Mouse (Mus musculus): Measurements from ENCODE around the gene Mtus2. TPM values are rescaled to one million over a fixed set of nuclear protein-coding genes. Genes with fewer than 3 reads are reported as not detected.

Gene Mtus2
- polyA plus RNA-seq, 2 experiments from 2014 or later, result 3.9 to 8.1 TPM

DNA sequence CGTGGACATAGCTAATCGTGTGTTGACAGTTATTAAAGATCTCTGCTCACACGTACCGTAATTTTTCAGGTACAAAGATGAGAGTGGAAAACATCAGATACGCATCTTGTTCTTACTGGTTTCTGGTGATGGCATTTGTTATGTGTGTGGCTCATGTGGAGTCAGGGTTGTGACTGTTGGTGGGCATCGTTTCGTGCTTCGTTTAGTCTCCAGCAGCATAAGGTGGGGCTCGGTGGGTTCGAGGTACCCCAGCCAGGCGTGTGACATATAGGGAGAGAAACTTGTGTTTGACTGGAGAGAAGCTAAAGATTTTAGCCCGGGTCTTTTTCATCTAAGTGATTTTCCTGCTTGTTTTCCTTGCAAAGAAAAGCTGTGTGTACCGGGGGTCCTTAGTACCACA lies 1.4 kb downstream of the Mtus2 start:
- no peak for ATAC-seq

DNA sequence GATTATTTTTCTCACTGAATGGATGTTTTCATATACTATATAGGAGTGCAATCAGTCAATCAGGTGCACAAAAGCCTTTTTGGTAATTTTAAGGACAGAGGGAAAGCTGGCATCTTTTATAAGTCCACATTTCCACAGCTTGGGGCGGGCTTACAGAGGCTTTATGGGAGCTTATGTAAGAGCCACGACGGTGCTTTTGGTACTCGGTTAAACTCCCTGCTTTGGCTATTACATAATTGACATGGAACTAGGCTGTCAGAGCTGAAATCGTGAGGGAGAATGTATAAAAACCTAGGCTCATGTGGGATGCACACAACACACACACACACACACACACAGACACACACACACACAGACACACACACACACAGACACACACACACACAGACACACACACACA lies 2.0 kb downstream of the Mtus2 start:
- no peak for ATAC-seq

DNA sequence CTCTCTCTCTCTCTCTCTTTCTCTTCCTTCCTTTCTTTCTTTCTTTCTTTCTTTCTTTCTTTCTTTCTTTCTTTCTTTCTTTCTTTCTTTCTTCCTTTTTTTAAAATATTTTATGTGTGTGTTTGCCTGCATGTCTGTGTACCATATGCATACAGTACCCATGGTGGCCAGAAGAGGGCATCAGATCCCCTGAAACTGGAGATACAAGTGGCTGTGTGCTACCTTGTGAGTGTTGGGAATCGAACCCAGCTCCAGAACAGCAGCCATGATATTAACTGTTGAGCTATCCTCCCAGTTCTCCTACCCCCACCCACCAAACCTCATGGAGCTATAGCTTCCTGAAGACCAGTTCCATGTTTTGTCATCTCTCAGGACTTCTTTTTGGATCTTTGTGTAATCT lies 3.7 kb downstream of the Mtus2 start:
- no peak for ATAC-seq

DNA sequence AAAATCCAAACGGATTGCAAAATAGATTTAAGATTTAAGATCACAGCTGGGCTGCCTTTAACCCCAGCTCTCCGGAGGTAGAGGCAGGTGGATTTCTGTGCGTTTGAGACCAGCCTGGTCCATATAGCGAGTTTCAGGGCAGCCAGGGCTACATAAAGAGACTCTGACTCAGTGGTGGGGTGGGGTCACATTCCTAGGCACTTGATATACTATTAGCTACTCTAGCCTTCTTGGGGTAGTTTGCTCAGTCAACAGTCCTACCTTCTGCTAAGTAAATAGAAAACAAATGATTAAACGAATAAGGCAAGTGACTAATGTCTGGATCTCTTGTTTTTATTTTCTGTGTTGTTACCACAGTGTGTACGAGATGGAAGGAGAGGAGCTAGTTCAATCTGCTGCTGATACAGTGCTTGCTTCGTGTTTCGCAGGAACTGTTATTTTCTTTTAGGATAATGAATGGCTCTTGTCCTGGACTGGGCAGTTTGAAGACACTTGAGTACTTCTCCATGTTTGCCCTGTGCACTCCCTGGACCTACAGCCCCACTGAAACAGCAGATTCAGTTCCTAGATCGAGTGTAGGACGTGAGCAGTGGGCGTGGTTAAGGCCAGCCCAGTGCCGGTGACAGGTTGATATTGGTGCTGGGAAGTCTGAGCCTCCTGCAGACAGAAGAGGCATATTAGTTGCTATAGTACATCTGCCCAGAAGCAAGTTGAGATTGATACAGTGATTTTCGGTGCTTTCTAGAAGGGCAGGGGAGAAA lies 6.9 kb downstream of the Mtus2 start:
- ATAC-seq, result no peak

DNA sequence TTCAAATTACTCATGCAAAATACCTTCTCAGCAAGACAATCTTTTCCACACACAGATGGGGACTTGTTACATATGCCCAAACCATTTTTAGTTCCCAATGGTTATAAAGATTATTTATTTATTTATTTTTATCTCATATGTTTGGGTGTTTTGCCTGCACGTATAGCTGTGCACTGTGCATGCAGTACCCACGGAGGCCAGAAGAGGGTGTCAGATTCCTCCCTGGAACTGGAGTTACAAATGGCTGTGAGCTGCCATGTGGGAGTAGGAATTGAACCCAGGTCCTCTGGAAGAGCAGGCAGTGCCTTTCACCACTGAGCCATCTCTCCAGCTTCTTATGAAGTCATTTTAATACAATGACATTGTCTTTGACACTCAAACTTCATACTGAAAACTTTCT lies 7.7 kb downstream of the Mtus2 start:
- ATAC-seq, result no peak

DNA sequence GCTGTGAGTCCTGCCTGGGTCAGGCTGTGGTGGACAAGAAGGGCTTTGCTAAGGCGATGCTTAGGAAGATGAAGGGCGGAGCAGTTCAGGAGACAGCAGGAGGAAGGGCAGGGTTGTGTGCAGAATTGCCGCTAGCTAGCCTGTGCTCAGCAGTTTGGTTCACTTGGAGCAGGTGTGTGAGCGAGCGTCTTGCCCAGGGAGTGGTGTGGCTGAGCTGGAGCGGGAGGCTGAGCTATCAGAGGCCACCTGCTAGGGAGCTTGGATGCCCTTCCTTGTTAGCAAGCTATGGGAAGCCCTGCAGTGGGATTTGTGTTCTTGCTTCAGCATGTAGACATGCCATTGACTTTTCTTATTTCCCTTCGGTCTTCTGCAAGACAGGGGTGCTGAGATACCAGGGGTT lies 9.5 kb downstream of the Mtus2 start:
- no peak for ATAC-seq

DNA sequence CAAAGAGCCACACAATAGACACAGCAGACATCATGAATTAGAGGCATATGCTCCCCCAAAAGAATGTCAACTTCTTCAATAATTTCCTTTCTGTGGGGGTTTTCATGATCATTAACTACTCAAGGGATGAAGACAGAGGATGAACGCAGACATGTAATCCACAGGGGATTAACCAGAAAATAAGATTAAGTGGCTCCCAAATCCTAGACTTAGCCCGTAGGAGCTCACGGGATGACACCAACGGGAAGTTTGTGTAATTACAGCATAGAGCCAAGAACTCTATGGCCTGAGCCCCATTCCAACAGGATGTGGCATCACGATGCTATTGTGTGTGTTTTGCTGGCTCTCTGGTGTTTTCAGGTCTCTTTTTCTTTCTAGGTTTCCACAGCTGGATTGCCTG lies 12.4 kb downstream of the Mtus2 start:
- no peak for ATAC-seq

DNA sequence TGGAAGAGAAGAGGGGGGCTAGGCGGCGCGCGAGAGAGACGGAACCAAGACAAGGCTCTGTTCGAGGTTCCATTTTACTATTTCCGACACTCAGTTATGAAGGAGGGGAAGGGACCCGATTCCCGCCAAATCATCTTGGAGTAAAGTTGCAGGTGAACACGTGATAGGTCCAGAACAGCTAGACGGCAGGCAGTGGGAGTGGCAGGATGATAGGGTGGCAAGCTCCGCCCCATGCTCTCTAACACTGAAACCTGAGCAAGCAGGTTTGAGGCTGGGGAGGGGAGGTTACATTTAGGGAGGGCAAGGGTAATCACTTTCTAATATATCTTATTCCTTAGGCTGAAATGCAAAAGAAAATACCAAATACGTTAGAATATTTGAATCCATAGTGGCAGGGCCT lies 18.9 kb downstream of the Mtus2 start:
- ATAC-seq, result no peak

DNA sequence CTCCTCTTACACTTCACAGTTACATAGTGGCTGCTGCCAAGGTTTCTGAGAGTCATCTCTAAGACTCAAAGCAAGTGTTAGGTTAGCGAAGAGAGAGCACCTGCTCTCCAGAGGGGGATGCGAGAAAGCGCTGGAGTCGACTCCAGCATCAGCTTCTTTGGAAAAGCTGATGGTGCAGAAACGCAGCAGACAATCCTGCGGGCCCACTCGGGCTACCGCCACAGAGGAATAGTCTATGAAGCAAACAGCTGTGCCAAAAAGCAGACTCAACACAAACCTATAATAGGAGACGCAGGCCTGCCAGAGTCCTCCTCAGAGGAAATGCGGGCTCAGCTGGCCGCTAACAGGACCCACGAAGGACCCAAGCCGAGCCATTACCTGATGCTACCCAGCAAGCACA lies 23.5 kb downstream of the Mtus2 start:
- no peak for ATAC-seq

DNA sequence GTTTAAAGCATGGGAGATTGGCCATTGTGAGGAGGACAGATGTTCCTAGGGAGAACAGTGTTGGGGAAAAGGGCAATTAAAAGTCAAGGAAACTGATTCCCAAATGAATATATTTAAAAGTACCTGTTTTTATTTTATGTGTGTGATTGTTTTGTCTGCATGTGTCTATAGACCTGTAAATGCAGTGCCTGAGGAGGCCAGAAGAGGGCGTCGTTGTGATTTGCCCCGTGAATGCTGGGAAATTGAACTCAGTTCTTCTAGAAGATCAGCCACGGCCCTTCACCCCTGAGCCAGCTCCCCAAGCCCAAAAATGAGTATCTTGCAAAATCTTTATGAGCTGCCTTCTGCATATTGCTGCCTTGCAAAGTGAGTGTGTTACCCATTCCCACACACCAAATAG lies 33.2 kb downstream of the Mtus2 start:
- no peak for ATAC-seq

DNA sequence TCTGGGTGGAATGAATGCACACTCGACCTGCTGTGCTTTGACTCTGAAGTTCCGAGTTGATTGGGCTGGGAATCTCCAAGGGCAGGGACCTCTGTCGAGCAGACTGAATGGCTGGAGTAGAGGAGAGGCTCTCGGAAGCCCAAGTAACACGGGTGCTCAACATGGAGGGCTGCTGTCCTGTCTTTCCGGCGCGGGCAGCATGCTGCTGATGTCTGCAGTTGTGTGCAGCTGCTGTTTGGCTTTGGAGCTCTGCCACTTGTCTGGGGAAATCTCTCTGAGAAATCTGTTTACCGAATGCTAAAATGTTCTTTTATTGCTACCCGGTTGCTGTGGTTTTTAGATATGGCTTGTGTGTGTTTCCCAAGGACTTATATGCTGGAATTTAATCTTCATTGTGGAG lies 33.7 kb downstream of the Mtus2 start:
- no peak for ATAC-seq

DNA sequence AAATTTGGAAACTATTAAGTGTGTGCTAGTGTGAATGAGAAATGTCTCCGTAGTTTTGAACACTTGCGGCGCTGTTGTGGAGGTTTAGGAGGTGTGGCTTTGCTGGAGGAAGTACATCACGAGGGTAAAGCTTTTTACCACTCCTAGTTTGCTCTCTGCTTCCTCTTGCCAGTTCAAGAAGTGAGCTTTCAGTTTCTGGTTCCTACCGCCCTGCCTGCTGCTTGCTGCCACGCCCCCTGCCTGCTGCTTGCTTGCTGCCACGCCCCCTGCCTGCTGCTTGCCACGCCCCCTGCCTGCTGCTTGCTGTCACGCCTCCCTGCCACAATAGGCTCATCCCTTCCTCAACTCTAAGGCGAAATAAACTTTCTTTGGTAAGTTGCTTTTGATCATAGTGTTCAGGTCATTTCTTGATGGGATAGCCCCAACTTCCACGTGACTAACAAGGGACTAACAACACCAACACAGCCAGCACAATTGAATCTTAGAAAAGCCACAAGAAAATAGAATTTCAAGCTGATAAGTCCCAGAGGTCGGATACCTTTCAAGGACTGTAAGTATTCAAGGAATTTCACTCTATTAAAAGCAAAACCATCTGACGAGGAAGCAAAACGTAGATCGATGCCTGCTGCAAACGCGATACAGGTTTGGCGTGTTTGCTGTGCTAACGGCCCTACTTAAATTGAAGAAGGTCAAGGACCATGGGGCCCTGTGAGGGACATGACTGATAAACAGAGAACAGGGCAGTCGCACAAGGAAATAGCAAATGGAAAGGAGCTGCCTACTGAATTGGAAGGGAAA lies 35.7 kb downstream of the Mtus2 start:
- ATAC-seq, result no peak

DNA sequence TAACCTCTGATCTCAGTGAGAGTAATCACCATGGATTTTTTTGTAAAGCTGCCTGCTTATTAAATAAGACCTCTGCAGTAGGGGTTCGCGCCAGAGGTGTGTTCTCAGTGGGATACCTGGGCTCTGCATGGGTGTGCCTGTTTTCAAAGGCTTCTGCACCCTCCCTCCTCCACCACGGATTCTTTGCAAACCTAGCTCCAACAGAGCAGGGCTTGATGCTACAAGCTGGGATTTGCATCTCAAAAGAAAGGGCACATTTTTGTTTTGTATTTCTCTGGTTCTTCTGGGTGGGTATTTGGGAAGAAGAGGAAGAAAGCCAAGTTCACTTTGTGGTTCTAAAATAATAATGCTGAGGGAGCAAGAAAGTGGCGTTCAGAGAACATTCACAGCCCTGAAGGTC lies 48.1 kb downstream of the Mtus2 start:
- no peak for ATAC-seq

DNA sequence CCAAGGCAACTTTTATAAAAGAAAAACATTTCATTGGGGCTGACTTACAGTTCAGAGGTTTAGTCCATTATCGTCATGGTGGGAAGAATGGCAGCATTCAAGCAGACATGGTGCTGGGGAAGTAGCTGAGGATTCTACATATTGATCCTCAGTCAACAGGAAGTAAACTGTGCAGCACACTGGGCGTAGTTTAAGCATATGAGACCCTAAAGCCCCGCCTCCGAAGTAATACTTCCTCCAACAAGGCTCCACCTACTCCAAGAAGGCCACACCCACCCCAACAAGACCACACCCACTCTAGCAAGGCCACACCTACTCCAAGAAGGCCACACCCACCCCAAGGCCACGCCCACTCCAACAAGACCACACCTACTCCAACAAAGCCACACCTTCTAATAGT lies 55.0 kb downstream of the Mtus2 start:
- no peak for ATAC-seq

DNA sequence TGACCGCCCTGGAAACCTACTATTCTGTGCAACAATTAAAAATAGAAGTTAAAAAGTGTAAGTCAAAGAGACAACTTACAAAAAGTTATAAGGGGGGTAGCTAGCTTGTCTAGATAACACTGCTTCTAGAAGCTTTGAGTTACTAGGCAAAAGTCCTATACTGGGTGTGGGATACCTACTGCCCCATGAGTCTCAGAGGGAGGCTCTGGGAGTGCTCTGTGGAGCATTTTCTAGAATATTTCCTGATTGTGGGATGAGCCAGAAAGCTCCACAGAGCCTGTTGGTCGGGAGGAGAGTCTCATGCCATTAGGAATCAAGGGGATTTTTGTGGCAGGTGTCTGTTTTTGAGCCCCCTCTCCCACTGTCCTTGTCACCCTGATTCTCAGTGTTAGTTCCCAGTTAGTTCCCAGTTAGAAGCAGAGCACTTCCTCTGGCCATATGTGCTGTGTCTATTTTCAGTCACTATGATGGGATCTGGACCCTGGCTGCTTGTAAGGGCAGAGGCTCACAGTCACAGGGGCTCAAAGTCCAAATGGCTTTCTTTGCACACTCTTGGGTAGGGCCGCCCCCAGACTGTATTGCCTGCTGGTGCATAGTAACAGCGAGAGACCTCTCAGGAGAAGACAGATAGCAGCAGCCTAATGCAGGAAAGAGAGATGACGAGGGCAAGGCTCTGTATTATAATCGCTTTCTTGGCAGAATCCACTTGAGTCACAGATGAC lies 57.2 kb downstream of the Mtus2 start:
- no peak for ATAC-seq

DNA sequence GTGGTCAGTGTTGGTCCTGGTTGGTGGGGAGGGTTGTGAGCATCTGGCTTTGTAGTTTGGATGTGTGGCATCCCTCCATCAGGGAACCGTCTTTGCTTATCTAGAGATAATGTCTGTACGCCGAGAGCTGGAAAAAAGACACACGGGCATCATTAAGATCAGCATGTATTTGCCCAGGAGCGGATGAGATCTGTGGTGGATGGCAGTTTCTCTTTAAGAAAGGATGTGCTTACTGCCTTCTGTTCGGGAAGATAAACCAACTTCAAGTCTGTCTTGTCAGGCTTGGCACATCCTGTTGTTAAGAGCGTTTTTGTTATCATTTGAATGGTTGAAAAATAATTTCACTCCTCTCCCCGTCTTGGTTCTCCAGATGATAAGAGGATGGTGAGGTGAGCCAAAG lies 58.3 kb downstream of the Mtus2 start:
- ATAC-seq, result no peak

DNA sequence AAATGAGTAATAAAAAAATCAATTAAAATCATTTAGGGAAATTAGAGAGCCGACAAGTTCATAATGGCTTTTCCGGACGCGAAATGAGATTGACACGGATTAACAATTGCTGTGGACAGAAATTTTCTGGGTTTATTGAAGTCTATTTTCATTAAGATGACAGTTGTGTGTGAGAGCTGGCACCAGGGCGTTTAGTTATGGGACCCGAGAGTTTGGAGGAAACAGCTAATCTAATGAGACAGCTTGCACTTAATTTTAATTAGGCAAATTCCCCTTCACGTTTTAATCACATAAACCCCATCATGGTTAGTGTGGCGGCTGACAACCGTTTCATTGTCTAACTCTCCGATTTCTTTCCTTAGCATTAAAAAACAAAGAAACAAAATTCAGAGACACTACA lies 60.3 kb downstream of the Mtus2 start:
- no peak for ATAC-seq

DNA sequence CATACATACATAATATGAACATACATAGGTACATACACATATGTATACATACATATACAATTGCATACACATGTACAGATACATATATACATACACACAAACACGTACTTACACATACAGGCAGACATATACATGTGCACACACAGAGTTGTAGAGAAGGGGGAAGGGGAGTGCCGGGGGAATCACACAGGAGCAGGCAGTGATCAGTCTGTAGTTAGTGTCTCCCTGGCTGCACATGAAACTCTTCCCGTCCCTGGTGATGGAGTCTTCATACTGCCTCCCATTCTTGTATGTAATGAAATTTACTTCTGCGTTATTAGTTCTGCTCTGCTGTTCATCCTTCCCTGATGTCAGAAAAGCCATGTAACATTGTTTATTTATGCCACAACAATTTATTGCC lies 65.7 kb downstream of the Mtus2 start:
- ATAC-seq, result no peak

DNA sequence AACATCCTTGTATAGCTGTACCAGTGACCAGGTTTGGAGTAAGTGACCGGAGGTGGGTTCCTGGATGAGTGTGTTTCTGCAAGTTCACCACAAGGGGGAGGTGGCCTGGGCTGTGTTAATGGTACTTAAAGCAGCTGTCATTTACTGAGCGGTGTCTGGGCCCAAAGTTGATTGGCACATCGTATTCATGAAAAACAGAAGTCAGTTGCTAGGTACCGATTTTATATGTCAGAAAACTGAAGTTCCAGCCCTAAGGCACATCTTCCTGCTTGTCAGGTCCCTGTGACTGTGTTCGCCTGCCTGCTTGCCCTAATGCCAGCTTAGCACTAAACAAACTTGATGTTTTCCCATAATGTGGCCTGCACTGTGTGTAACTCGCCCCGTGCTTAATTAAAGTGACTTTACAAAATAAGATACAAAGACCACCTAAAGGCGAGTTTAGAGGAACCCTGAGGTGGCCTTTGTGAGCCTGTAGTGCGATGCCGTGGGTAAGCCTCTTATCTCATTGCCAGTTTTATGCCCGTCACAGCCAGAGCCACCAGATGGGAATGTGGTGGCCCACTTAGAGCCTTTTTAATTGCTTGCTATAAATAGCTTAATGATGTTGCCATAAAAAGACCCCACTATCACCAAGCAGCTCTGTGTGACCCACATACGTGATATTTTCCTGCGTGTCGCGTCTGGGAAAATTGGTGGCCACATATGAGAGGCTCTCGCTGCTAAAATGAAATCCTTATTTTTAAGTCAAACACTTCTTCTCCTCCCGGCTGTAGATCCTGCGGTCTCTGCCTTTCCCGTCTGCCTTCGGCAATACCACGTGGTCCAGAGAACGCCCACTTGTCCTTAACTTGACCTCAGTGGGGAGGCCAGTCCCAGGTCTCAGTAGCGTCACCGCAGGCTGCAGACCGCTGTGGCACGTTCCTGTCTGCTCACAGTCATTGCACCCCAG lies 69.6 kb downstream of the Mtus2 start:
- no peak for ATAC-seq

DNA sequence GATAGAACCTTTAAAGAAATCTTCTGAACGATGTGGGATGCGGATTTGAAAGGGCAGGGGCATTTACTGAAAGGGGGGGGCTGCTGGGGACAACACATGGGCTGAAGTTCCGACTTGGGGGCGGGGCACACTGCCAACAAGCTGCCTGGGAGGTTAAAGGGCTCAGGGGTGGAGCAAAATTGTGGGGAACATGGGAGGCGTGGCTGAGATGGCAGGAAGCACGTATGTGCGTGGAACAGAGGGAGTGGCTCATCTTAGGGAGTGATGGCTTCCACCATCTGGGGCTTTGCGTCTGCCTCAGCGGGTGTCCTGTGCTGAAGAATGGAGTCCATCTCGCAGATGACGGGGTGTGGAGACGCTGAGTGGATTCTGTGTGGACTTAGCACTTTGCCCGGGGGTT lies 70.9 kb downstream of the Mtus2 start:
- no peak for ATAC-seq

DNA sequence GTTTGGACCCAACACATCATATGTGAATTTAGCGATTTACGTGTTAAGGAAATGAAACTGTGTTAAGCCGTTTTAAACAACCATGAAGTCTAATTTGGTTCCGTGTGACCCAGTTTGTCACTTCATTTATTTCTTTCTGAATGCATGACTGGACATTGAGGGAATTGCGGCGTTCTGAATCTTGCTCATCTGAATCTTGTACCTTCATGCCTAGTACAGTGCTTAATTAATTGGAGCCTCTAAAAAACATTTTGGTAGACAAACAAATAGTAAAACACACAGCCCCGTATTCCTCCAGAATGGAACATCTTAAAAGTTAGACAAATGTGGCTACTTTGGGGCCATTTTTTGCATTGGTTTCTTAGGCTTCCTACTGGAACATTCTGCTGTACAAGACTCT lies 84.5 kb downstream of the Mtus2 start:
- ATAC-seq, result no peak

DNA sequence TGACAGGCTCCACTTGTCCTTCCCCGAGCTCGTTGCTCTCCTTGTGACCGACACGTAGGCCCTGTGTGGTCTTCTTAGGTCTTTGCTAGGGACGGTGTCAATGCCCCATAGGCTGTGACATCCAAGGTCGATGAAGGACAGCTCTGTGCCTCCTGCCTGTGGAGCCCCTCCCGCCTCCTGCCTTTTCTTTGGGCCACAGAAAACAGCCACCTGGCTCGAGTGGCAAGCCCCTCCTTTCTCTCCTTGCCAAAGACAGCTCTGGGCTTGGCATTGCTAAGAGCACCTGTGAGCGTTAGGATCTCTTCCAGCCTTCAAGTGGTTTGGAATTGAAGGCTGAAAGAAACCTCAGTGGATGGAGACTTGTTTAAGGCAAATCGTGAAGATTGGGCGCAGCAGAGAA lies 91.1 kb downstream of the Mtus2 start:
- ATAC-seq, result no peak

DNA sequence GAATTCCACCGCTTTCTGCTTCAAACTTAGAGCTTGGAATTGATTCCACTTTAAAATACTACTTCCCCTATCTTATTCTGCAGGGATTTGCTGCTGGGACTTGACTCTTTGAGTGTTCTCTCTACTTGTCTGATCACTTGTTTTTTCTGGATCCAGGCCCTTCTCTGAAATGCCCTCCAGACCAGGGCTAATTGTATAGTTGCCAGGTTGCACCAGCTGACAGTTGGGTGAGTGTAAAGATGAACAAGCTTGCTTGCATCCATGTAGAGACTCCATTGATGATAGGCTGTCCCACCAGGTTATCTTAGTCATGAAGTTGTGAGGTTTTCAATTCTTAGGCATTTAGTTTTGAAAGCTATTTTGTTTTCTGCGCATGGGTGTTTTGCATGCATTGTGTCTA lies 92.2 kb downstream of the Mtus2 start:
- no peak for ATAC-seq
